Mouse (Mus musculus) lung, embryonic 15.5 days (tissue): ENCODE measurements around the gene Tbc1d1. TPM values are rescaled to one million over a fixed set of nuclear protein-coding genes. Genes with fewer than 3 reads are reported as not detected.

ENCODE experiments used
- ATAC-seq: fragments of 200-750 bp; cut with Nextera tagmentation; 2 replicates; pipeline ENCODE4 v1.8.0; 2017; ENCODE audit warnings: moderate number of reproducible peaks, borderline replicate concordance; ENCODE audit not compliant: low FRiP score, low TSS enrichment; ENCODE audit errors: extremely low read depth
- H3K27ac ChIP-seq: fragments of 300-500 bp; sonication (generic); 2 replicates; pipeline ENCODE4 v1.5.1; 2015; ENCODE audit warnings: moderate library complexity, mild to moderate bottlenecking, inconsistent platforms
- H3K27me3 ChIP-seq: fragments of 300-500 bp; sonication (generic); 2 replicates; pipeline ENCODE4 v1.6.1; 2015; ENCODE audit warnings: inconsistent platforms
- H3K36me3 ChIP-seq: fragments of 300-500 bp; sonication (generic); 2 replicates; pipeline ENCODE4 v1.6.1; 2015; ENCODE audit warnings: inconsistent platforms
- H3K4me1 ChIP-seq: fragments of 300-500 bp; sonication (generic); 2 replicates; pipeline ENCODE4 v1.6.1; 2015; ENCODE audit warnings: inconsistent platforms
- H3K4me2 ChIP-seq: fragments of 300-500 bp; sonication (generic); 2 replicates; pipeline ENCODE4 v1.6.1; 2015; ENCODE audit warnings: inconsistent platforms, mild to moderate bottlenecking, moderate library complexity
- H3K4me3 ChIP-seq: fragments of 300-500 bp; sonication (generic); 2 replicates; pipeline ENCODE4 v1.5.1; 2015; ENCODE audit warnings: mild to moderate bottlenecking, inconsistent platforms
- H3K9ac ChIP-seq: fragments of 300-500 bp; sonication (generic); 2 replicates; pipeline ENCODE4 v1.6.1; 2015; ENCODE audit warnings: inconsistent platforms
- H3K9me3 ChIP-seq: fragments of 300-500 bp; sonication (generic); 2 replicates; pipeline ENCODE4 v1.6.1; 2016; ENCODE audit warnings: inconsistent platforms
- WGBS: fragments of 180-500 bp; shearing (Covaris S2); methylation state at CpG from one replicate; pipeline ENCODE4 v1.1.7; 2015; 5-methylcytosine and 5-hydroxymethylcytosine counted together
- polyA plus RNA-seq: library from polyadenylated mRNA; unstranded; fragments of >200 nt; fragmentation: Nextera tagmentation; extraction: Ambion mirVana; gene quantifications from 2 replicates; pipeline ENCODE4 v1.2.1, GENCODE M21; 2015

Tbc1d1 gene
- polyA plus RNA-seq, 1 experiment from 2014 or later: 39.8 TPM

DNA sequence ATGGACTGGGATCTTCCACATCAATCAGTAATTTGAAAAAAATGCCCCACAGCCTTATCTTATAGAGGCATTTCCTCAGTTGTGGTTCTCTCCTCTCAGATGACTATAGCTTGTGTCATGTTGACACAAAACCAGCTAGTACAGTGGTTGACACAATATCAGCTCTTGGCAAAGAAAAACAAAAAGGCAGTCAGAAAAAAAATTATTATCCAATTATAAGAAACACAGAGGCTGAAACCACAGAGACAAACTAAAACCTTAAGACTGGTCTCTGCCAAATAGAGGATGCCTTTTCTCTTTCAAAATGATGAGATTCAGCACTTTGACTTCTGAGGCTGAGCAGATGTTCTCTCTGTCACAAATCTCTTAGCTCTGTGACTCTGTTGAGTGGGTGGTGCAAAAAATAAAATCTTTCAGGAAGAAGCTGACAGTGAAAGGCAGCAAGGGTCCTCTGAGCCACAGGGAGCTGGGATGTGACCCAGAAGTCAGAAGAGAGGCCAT, 215.3 kb downstream of the Tbc1d1 start:
- H3K27ac ChIP-seq: peak overlapping the region; percentile 16
- no peak for ATAC-seq
- peaks cover 43% of the 10 kb centered on the region for H3K4me1 ChIP-seq
- no peak overlapping the region for H3K9ac ChIP-seq
- no peaks in the 10 kb centered on the region for H3K36me3 ChIP-seq
- H3K4me2 ChIP-seq: no peak overlapping the region
- no peaks in the 10 kb centered on the region for H3K9me3 ChIP-seq
- no peaks in the 10 kb centered on the region for H3K27me3 ChIP-seq
- no peak overlapping the region for H3K4me3 ChIP-seq

DNA sequence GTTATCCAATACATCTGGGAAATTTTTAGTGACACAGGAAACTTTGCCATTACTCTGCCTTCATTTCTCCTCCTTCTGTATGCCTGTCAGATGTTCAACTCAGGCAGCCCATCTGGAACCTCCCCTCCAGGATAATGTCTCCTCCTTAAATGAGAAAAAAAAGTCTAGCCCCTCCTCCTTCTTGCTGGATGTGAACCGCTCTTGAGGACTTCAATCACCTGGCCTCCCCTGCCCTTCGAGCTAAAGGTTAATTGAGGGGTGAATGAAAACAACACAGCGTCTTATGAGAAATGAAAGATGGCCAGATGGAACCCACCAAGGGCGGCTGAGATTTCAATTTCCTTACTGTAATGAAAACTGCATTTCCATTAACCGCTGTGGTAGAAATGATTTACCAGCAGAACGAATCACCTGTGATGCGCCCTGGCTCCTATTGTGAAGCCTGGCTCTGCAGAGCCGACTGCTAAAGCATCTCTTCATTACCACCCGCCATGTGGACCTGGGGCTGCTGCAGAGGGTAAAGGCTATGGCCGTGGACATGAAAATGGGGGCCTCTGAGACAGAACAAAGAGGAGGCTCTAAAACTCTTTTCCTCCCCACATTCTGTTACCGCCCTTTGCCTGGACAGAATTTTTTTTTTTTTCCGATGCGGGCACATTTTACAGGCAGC, 216.3 kb downstream of the Tbc1d1 start:
- Histone ChIP-seq H3K4me1 (peaks cover 34% of the 10 kb centered on the region), H3K36me3 (no peaks in the 10 kb centered on the region), H3K4me3 (no peak overlapping the region), H3K9me3 (no peaks in the 10 kb centered on the region), H3K27ac (no peak overlapping the region), H3K9ac (no peak overlapping the region), H3K4me2 (no peak overlapping the region), H3K27me3 (no peaks in the 10 kb centered on the region)
- no peak for ATAC-seq
- WGBS: 80% methylated on average over 13 of the region's 13 CpGs

DNA sequence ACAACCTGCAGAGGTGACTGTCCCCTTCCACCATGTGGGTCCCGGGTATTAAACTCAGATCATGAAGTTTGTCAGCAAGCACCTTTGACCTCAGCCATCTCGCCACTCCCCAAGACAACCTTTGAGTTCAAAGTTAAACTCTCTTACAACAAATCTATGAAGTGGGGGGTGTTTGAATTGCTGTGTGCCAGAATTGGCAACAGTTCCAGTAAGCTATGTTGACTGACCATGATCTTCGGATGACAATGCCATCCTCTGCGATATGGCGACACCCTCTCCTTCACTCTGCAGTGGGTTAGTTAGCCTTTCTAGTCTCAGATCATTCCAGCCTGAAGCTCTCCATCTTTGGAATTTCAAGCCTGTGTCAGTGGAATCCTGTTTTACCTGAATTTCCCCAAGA, 217.6 kb downstream of the Tbc1d1 start:
- no peak overlapping the region for H3K27ac ChIP-seq
- H3K4me1 ChIP-seq: peaks cover 33% of the 10 kb centered on the region
- no peak overlapping the region for H3K9ac ChIP-seq
- no peaks in the 10 kb centered on the region for H3K36me3 ChIP-seq
- H3K4me3 ChIP-seq: no peak overlapping the region
- no peaks in the 10 kb centered on the region for H3K27me3 ChIP-seq
- WGBS: 79% methylated on average over 5 of the region's 5 CpGs
- ATAC-seq: no peak
- H3K9me3 ChIP-seq: no peaks in the 10 kb centered on the region
- H3K4me2 ChIP-seq: no peak overlapping the region

DNA sequence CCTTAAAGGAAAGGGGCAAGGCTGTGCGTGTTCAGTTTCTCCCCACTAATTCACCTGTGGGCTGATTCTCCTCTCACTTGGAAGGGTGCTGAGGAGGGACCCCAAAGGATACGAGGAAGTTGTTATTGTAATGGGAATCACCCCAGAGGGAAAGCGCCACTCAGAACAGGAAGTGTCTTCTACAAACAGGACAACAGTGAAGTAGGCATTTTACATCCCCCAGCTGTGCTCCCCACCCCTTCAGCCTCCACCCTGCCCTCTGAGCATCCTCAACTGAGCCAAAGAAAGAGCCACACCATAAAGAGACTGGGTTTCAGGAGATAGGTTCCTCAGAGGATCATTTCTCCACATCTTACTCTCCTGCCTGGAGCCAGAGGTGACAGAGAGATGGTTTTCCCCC, 219.7 kb downstream of the Tbc1d1 start:
- no peak for ATAC-seq
- 61% methylated on average over 3 of the region's 3 CpGs for WGBS
- no peaks in the 10 kb centered on the region for H3K36me3 ChIP-seq

DNA sequence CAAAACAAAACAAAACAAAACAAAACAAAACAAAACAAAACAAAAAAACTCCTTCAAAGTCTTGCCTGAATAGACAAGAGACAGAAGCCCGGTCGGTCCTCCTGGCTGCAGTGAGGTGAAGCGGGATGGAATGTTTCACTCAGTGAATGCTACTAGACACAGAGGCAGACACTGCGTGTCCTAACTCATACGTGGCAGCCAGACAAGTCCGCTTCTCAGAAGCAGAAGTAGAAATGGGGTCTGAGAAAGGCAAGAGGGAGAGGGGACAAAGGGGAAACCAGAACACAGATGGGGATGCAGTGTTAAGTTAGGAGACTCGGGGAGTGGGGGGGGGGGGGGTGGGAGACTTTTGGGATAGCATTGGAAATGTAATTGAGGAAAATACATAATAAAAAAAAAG, 220.4 kb downstream of the Tbc1d1 start:
- no peak overlapping the region for H3K27ac ChIP-seq
- WGBS: 70% methylated on average over 7 of the region's 7 CpGs
- no peaks in the 10 kb centered on the region for H3K27me3 ChIP-seq
- no peaks in the 10 kb centered on the region for H3K36me3 ChIP-seq
- no peak for ATAC-seq
- no peaks in the 10 kb centered on the region for H3K9me3 ChIP-seq
- H3K9ac ChIP-seq: no peak overlapping the region
- H3K4me3 ChIP-seq: no peak overlapping the region
- peaks cover 57% of the 10 kb centered on the region for H3K4me1 ChIP-seq
- no peak overlapping the region for H3K4me2 ChIP-seq

More for the DNA sequence above, 219.7 kb downstream of the Tbc1d1 start:
- H3K27me3 ChIP-seq: no peaks in the 10 kb centered on the region
- no peaks in the 10 kb centered on the region for H3K9me3 ChIP-seq
- no peak overlapping the region for H3K4me2 ChIP-seq
- peaks cover 52% of the 10 kb centered on the region for H3K4me1 ChIP-seq
- H3K27ac ChIP-seq: no peak overlapping the region
- no peak overlapping the region for H3K9ac ChIP-seq
- no peak overlapping the region for H3K4me3 ChIP-seq

DNA sequence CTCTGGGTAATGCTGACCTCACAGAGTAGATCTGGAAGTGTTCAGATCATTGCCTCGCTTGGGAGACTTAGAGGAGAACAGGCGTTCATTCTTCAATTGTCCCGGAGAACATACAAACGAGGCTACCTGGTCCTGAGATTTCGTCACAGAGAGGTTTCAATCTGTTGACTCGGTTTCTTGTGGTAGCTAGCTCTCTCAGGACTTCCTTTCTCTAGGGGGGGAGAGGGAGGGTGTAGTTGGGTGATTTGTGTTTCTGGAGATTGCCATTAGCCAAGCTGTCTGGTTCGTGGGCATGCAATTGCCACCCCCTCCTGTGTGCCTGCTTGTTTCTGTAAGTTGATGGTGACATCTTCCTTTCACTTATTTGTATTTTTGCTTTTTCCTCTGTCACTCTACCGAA, 221.6 kb downstream of the Tbc1d1 start:
- H3K9ac ChIP-seq: no peak overlapping the region
- H3K4me1 ChIP-seq: peaks cover 67% of the 10 kb centered on the region
- H3K27ac ChIP-seq: peak overlapping the region; percentile 84; the same call in 1 of the 2 replicates
- no peak for ATAC-seq
- H3K36me3 ChIP-seq: no peaks in the 10 kb centered on the region
- no peak overlapping the region for H3K4me3 ChIP-seq
- no peaks in the 10 kb centered on the region for H3K9me3 ChIP-seq
- no peak overlapping the region for H3K4me2 ChIP-seq
- 73% methylated on average over 8 of the region's 8 CpGs for WGBS
- no peaks in the 10 kb centered on the region for H3K27me3 ChIP-seq

DNA sequence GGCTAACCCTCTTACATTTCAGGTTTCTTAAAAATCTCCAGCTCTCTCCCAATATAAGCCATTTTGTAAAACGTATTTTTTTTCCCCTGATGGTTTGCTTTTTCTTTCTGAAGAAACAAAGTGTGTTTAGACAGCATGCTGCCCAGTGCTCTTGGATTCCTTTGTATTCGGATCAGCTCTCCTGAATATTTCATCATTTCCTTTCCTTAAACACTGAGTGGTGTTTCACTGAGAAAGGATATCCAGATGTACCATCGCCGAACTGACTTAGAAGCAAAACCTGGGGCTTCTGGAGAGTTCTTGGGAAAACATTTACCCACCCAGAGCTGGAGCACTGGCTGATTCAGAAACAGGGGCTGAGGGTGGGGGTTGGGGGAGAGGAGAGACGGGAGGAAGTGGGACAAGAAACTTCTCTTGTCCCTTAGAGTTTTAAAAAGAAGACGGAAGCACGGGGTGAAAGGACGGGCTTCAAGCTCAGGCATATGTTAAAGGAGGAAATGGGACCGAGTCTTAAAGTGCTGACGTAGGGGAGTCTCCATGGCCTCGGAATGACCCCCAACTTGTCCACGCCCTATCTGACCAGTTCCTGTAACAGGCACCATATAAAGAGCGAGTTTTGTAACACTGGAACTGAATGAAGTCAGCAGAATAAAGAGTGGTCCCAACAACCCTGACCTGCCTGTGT, 222.6 kb downstream of the Tbc1d1 start:
- no peaks in the 10 kb centered on the region for H3K9me3 ChIP-seq
- H3K27me3 ChIP-seq: no peaks in the 10 kb centered on the region
- WGBS: 14% methylated on average over 13 of the region's 13 CpGs
- no peak overlapping the region for H3K4me3 ChIP-seq
- H3K9ac ChIP-seq: no peak overlapping the region
- H3K4me1 ChIP-seq: peaks cover 75% of the 10 kb centered on the region
- ATAC-seq: peak; percentile 24; the same call in 1 of the 2 replicates
- H3K27ac ChIP-seq: peak overlapping the region; percentile 84
- no peaks in the 10 kb centered on the region for H3K36me3 ChIP-seq
- peak overlapping the region; percentile 21; the same call in 1 of the 2 replicates for H3K4me2 ChIP-seq

DNA sequence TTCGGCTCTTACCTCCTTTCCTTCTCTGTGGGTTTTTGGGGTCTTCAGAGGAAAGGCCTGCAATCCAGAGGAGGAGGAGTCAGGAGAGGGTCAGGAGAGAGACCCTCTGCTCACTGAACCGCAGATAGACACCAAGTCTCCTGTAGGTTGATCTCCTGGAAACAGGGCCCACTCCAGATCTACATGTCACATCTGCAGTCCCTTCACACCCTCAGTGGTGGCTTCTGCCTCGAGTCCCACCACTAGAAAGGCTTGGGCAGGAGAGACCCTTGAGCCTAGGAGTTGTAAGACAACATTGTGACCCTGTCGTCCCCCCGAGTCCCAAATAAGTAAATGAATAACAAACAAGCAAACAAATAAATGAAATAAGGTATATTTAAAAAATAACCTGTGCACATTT, 223.7 kb downstream of the Tbc1d1 start:
- Histone ChIP-seq H3K27ac (peak overlapping the region; percentile 84; the same call in 1 of the 2 replicates), H3K4me2 (no peak overlapping the region), H3K27me3 (no peaks in the 10 kb centered on the region), H3K36me3 (no peaks in the 10 kb centered on the region), H3K9me3 (no peaks in the 10 kb centered on the region), H3K4me3 (no peak overlapping the region), H3K4me1 (peaks cover 67% of the 10 kb centered on the region), H3K9ac (no peak overlapping the region)
- WGBS: 83% methylated on average over 5 of the region's 5 CpGs
- ATAC-seq: no peak

DNA sequence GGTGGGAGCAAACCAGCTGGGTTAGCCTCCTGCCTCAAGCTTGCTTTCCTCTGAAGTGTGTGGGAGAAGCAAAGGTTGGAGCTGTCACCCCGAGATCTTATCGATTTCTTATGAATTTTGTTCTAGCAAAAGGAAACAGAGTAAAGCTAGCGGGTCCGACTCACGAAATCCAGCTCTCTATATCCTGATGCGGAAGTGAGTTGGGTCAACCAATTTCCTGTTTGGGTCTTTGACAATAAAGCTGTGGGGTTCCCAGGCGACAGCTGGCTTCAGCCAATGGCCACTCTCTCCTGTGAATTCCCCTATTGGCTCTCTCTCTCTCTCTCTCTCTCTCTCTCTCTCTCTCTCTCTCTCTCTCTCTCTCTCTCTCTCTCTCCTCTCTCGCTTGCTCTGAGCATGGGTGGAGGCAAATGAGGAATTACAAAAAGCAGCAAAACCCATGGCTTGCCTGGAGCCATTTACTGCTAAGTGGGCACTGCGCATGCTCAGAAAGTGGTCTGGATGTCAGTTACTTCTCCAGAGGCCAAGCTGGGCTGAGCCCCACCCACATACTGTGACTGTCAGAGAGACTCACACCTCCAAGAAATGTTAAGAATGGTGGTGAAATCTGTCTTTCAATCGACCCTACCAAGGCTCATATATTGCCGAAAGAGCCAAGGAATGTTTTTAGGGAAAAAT, 224.7 kb downstream of the Tbc1d1 start:
- peak overlapping the region; percentile 82 for H3K27ac ChIP-seq
- peak; percentile 48; the same call in 1 of the 2 replicates for ATAC-seq
- no peaks in the 10 kb centered on the region for H3K27me3 ChIP-seq
- H3K9ac ChIP-seq: no peak overlapping the region
- H3K4me3 ChIP-seq: no peak overlapping the region
- no peaks in the 10 kb centered on the region for H3K9me3 ChIP-seq
- WGBS: 45% methylated on average over 11 of the region's 11 CpGs
- peaks cover 57% of the 10 kb centered on the region for H3K4me1 ChIP-seq
- H3K4me2 ChIP-seq: peak overlapping the region; percentile 24; the same call in 1 of the 2 replicates
- H3K36me3 ChIP-seq: no peaks in the 10 kb centered on the region

DNA sequence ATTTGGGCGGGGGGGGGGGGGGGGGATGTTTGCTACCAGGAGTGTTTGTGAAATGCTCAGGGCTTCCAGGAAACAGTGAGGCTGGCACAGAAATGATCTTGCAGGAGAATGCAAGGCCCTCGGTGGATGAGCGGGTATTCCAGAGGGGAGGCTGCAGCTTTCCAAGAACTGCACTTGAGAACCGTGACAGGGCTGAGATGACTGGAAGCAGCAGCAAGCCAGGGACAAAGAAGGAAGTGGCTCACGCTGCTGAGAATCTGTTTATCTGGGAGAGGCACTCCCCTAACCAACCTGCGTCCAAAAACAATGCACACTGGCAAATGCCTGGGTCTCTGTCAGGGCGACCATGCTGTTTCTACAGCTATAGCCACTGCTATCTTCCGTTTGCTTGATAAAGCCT, 225.4 kb downstream of the Tbc1d1 start:
- no peak overlapping the region for H3K4me3 ChIP-seq
- no peak overlapping the region for H3K9ac ChIP-seq
- no peak overlapping the region for H3K4me2 ChIP-seq
- no peaks in the 10 kb centered on the region for H3K27me3 ChIP-seq
- peaks cover 54% of the 10 kb centered on the region for H3K4me1 ChIP-seq
- H3K9me3 ChIP-seq: no peaks in the 10 kb centered on the region
- H3K36me3 ChIP-seq: no peaks in the 10 kb centered on the region
- WGBS: 22% methylated on average over 8 of the region's 8 CpGs
- ATAC-seq: no peak
- peak overlapping the region; percentile 82 for H3K27ac ChIP-seq

DNA sequence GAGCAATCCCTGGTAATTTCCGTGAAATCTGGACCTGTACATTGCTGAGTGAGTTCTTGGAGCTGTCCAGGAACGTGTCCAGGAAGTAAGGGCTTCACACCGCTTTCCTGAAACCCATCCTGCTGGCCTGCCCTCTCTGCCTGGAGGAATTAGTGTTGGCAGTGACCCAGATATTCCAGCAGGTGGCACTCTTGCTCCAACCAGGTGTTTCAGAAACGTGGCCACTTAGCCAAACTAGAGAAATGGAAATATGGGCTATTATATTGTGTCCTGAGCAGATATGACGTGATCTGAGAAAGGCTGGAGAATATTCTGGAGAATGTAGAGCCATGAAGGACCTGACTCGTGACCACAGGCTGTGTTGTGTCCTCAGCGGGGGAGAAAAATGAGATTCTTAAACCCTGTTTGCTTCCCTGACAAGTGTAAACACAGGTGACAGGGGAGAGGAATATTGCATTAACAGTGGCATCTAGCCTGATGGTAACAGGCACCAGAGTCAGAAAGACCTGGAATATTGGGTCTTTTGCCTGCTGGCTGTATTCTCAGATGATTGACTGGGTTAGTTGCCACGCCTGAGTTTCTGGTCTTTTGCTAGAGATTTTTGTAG, 226.4 kb downstream of the Tbc1d1 start:
- no peaks in the 10 kb centered on the region for H3K36me3 ChIP-seq
- 12% methylated on average over 8 of the region's 8 CpGs for WGBS
- H3K4me1 ChIP-seq: peaks cover 54% of the 10 kb centered on the region
- H3K27me3 ChIP-seq: no peaks in the 10 kb centered on the region
- no peak overlapping the region for H3K4me2 ChIP-seq
- no peaks in the 10 kb centered on the region for H3K9me3 ChIP-seq
- H3K9ac ChIP-seq: no peak overlapping the region
- peak; percentile 46 for ATAC-seq
- H3K4me3 ChIP-seq: no peak overlapping the region
- 0 out of 2 replicates have a peak overlapping the region, but pooled peaks have one; percentile 17 for H3K27ac ChIP-seq
